Mouse (Mus musculus): ENCODE measurements around the gene Pon3. TPM values are rescaled to one million over a fixed set of nuclear protein-coding genes. Genes with fewer than 3 reads are reported as not detected.

Pon3 gene
- polyA plus RNA-seq, 1 experiment = 2.5 TPM

DNA sequence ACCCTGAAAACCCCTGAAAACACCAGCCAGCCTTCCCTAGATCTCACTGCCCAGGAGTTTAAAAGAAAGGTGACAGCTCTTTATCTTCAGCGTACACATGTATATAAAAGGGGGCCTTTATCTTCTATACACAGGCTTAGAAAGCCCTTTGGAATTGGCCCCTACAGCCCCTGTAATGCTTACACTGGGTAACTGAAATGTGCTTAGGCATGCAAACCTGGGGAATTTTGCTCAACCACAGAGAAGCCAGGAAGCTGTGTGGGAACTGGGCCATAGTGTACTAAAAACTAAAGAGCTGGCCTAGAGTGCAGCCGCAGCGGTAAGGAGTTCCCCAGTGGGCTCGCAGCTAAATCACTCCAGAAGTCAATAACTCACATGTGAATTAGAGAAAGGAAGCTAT, 35.4 kb upstream of the Pon3 start:
- no peaks in the 10 kb centered on the region for H3K4me1 ChIP-seq (ENCODE audit: control insufficient read depth, insufficient read depth, low read length)
- H3K4me3 ChIP-seq (ENCODE audit: insufficient read depth, low read length) = no peak overlapping the region
- H3K27ac ChIP-seq (ENCODE audit: insufficient read depth, low read length) = no peak overlapping the region
- no peak for TF ChIP-seq POLR2A (IDR thresholded peaks at IDR 0.05; ENCODE audit: extremely low read depth, insufficient read depth, low read length)
- TF ChIP-seq CTCF (IDR thresholded peaks at IDR 0.05; ENCODE audit: extremely low read depth, insufficient read depth, low read length) = no peak

DNA sequence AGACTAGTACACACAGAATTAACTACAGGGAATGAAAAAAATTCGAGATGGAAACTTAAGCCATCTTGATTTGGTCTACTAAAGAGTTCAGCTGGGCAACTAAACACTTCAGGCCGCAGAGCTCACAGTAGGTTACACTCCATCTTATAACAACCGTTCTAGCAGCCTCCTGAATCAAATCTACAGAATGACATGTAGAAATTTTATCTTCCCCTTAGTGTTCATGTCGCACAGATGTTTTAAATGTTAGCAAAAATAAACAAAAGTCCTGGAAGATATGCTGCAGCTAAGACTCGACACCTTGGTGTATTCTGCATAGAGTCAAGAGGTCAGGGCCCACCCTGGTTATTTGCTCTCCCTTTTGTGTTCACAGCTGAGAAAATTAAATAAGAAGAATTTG, 31.8 kb upstream of the Pon3 start:
- Histone ChIP-seq H3K4me3 (ENCODE audit: insufficient read depth, low read length) (no peak overlapping the region), H3K4me1 (ENCODE audit: control insufficient read depth, insufficient read depth, low read length) (no peaks in the 10 kb centered on the region), H3K27ac (ENCODE audit: insufficient read depth, low read length) (no peak overlapping the region)
- TF ChIP-seq CTCF (IDR thresholded peaks at IDR 0.05; ENCODE audit: extremely low read depth, insufficient read depth, low read length) (no peak), POLR2A (IDR thresholded peaks at IDR 0.05; ENCODE audit: extremely low read depth, insufficient read depth, low read length) (no peak)

DNA sequence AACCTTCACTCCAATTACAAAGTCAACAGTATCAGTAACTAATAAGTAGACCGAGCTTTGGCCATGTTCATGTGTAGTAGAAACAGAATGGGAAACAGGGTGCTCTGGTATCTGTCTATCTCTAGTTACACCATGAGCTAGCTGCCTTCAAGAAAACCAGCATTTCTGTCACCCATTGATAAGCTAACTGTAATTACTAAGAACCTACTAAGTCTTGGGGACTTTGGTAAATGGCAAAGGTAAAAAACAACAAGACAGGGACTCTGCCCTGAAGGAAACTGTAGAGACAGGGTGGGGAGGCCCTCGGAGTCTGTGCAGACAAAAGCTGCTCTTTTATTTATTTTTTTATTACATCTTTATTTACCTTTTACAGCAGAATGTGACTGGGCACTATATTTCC, 31.3 kb upstream of the Pon3 start:
- no peaks in the 10 kb centered on the region for H3K4me1 ChIP-seq (ENCODE audit: control insufficient read depth, insufficient read depth, low read length)
- TF ChIP-seq POLR2A (IDR thresholded peaks at IDR 0.05; ENCODE audit: extremely low read depth, insufficient read depth, low read length) = no peak
- no peak for TF ChIP-seq CTCF (IDR thresholded peaks at IDR 0.05; ENCODE audit: extremely low read depth, insufficient read depth, low read length)
- H3K4me3 ChIP-seq (ENCODE audit: insufficient read depth, low read length) = no peak overlapping the region
- no peak overlapping the region for H3K27ac ChIP-seq (ENCODE audit: insufficient read depth, low read length)

DNA sequence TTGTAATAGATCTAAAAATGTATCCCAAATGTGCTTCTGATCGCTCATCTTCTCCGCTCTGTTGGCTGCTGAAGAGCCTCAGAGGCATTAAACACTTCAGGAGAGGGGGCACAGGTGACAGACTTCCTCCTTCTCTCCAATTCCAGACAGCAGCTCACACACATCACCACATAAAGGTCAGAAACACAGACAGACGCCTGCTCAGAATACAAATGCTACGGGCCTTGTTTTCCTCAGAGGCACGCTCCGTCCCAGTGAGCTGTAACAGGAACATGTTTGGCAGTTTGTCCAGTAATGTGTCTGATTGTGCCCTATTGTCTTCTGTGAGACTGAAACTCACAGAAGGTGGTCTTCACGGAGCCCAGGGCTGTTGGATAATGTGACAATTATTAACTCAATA, 26.3 kb upstream of the Pon3 start:
- H3K4me3 ChIP-seq (ENCODE audit: insufficient read depth, low read length) = no peak overlapping the region
- H3K4me1 ChIP-seq (ENCODE audit: control insufficient read depth, insufficient read depth, low read length) = no peaks in the 10 kb centered on the region
- no peak overlapping the region for H3K27ac ChIP-seq (ENCODE audit: insufficient read depth, low read length)
- TF ChIP-seq CTCF (IDR thresholded peaks at IDR 0.05; ENCODE audit: extremely low read depth, insufficient read depth, low read length) (no peak), POLR2A (IDR thresholded peaks at IDR 0.05; ENCODE audit: extremely low read depth, insufficient read depth, low read length) (no peak)

DNA sequence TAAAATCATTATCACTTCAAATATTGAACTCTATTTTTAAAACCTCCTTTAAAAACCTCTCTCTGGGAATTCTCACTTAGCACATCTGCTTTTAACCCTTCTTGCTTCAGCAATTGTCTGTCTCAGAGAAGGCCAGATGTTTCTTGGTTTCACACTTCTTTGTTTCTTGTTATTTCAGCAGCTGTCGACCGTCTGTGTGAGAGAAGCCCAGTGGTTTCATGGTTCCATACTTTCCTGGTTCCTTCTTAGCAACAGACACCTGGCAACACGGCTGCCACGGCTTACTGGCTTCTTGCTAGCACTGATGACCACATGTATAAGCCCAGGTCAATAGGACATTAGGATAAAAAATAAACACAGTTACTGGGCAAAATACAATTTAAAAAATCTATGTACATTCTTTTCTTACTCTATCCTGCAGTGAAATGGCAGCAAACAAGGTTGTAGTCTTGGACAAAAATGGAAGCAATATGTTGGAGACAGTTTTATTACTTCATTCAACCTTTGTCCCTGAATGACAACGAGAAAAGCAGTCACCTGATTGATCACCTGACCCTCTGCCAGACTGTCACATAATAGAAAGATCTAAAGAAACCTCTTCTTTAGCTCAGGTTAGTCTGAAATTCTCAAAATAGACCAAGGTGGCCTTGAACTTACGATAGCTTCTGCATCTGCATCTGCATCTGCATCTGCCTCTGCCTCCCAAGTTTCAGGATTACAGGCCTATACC, 24.7 kb upstream of the Pon3 start:
- Histone ChIP-seq H3K4me1 (ENCODE audit: control insufficient read depth, insufficient read depth, low read length) (no peaks in the 10 kb centered on the region), H3K27ac (ENCODE audit: insufficient read depth, low read length) (no peak overlapping the region), H3K4me3 (ENCODE audit: insufficient read depth, low read length) (no peak overlapping the region)
- TF ChIP-seq CTCF (IDR thresholded peaks at IDR 0.05; ENCODE audit: extremely low read depth, insufficient read depth, low read length) = no peak
- TF ChIP-seq POLR2A (IDR thresholded peaks at IDR 0.05; ENCODE audit: extremely low read depth, insufficient read depth, low read length) = no peak

DNA sequence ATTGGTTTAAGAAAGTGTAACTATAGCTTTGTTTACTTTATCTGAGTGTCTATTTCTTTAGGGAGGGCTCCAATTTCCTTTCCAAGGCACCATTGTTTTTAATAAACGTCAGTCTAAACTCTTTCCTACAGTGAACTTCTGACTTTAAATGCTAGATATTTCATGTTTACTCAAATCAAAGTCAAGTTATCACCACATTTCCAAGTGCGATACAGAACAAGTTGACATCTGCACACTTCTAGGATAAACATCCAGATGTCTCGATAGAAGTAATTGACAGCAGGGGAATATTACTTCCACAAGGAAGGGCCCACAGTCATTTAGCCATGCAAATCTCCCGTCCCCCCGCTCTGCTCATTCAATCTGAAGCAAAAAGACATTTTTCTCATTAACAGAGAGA, 21.9 kb upstream of the Pon3 start:
- H3K4me3 ChIP-seq (ENCODE audit: insufficient read depth, low read length) = no peak overlapping the region
- no peaks in the 10 kb centered on the region for H3K4me1 ChIP-seq (ENCODE audit: control insufficient read depth, insufficient read depth, low read length)
- H3K27ac ChIP-seq (ENCODE audit: insufficient read depth, low read length) = no peak overlapping the region
- TF ChIP-seq POLR2A (IDR thresholded peaks at IDR 0.05; ENCODE audit: extremely low read depth, insufficient read depth, low read length) (no peak), CTCF (IDR thresholded peaks at IDR 0.05; ENCODE audit: extremely low read depth, insufficient read depth, low read length) (no peak)

DNA sequence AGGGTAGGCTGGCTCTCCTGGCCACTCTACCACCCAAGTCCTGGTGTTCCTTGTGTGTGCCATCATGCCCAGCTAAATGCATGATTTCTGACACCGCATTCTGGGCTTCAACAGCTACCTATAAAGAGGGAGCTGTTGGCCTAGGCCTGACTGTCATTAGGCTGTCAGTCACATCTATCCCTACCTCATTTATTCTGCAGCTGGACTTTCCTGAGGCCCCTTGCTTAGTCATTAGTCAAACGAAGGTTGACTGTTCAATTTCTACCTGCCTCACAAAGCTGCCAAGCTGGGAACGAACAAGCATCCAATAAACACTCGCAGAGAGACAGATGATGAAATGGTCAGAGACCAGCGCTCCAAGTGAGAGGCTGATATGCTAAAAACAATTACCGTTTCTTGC, 13.6 kb upstream of the Pon3 start:
- TF ChIP-seq POLR2A (IDR thresholded peaks at IDR 0.05; ENCODE audit: extremely low read depth, insufficient read depth, low read length) (no peak), CTCF (IDR thresholded peaks at IDR 0.05; ENCODE audit: extremely low read depth, insufficient read depth, low read length) (no peak)
- no peak overlapping the region for H3K4me3 ChIP-seq (ENCODE audit: insufficient read depth, low read length)
- no peaks in the 10 kb centered on the region for H3K4me1 ChIP-seq (ENCODE audit: control insufficient read depth, insufficient read depth, low read length)
- no peak overlapping the region for H3K27ac ChIP-seq (ENCODE audit: insufficient read depth, low read length)

DNA sequence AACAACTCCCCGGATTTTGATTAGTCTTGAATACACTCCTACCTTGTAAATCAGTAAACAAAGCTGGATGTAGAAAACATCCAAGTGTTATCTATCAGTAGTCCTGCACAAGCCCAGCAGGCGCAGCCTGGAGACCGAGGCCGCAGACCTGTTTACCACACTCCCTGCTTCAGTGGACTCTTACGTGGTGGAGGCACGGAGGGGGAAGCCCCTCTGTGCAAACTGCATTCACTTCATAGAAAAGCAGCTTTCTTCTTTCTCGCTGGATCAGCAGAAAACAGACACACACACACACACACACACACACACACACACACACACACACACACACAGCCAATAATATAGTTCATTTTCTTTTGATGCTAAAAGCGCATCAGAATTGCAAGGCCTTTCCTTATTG, 8.7 kb upstream of the Pon3 start:
- TF ChIP-seq POLR2A (IDR thresholded peaks at IDR 0.05; ENCODE audit: extremely low read depth, insufficient read depth, low read length) (no peak), CTCF (IDR thresholded peaks at IDR 0.05; ENCODE audit: extremely low read depth, insufficient read depth, low read length) (no peak)
- Histone ChIP-seq H3K4me1 (ENCODE audit: control insufficient read depth, insufficient read depth, low read length) (no peaks in the 10 kb centered on the region), H3K27ac (ENCODE audit: insufficient read depth, low read length) (no peak overlapping the region), H3K4me3 (ENCODE audit: insufficient read depth, low read length) (no peak overlapping the region)

DNA sequence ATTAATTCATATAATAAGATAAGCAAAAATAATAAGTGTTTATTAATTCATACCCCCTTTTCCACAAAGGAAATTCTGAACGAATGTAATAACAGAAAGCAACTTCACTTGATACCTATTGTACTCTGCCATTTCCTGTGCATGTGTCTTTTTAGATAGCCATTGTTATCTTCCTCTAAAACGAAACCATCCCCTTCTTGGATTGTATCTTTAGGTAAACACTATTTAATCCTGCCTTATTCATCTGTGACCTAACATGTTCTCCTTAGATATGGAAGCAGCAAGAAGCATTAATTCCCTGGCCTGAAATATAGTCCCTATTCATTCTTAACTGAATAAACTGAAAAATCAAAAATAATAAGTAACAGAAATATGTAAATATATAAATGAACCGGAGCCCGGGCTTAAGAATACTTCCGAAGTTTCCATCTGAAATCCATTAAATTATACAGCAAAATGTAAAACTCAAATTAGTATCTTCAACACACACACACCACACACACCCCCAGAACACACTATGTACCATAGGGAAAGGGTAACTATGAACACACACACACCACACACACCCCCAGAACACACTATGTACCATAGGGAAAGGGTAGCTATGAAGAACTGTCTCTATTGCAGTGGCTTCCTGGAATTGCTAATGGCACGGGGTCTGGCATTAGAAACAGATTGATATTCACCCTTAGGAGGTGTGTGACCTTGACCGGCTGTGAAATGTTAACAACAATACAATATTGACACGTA, 7.3 kb upstream of the Pon3 start:
- TF ChIP-seq POLR2A (IDR thresholded peaks at IDR 0.05; ENCODE audit: extremely low read depth, insufficient read depth, low read length) = no peak
- TF ChIP-seq CTCF (IDR thresholded peaks at IDR 0.05; ENCODE audit: extremely low read depth, insufficient read depth, low read length) = no peak
- Histone ChIP-seq H3K4me3 (ENCODE audit: insufficient read depth, low read length) (no peak overlapping the region), H3K27ac (ENCODE audit: insufficient read depth, low read length) (no peak overlapping the region), H3K4me1 (ENCODE audit: control insufficient read depth, insufficient read depth, low read length) (no peaks in the 10 kb centered on the region)
